Mouse (Mus musculus) brain, embryonic 14.5 days (tissue): Measurements from ENCODE around the gene H2-Q2.
"Not testable (repeated sequence)": the region's sequence is repeated elsewhere in the genome, so short reads cannot be mapped to it uniquely, and the experiment has no call there.

Experiments used
- CTCF ChIP-seq: fragments of 200-500 bp; IDR thresholded peaks from 2 replicates; pipeline ENCODE4 v1.5.1; 2012; ENCODE audit warnings: inconsistent platforms, mild to moderate bottlenecking, moderate library complexity, borderline replicate concordance; ENCODE audit not compliant: insufficient read depth, insufficient read length; ENCODE audit errors: extremely low read depth
- POLR2A ChIP-seq: fragments of 200-500 bp; IDR thresholded peaks from 2 replicates; pipeline ENCODE4 v1.6.1; 2012; ENCODE audit warnings: mild to moderate bottlenecking, inconsistent platforms, borderline replicate concordance; ENCODE audit not compliant: poor library complexity, insufficient read depth, insufficient read length, severe bottlenecking; ENCODE audit errors: extremely low read depth

DNA sequence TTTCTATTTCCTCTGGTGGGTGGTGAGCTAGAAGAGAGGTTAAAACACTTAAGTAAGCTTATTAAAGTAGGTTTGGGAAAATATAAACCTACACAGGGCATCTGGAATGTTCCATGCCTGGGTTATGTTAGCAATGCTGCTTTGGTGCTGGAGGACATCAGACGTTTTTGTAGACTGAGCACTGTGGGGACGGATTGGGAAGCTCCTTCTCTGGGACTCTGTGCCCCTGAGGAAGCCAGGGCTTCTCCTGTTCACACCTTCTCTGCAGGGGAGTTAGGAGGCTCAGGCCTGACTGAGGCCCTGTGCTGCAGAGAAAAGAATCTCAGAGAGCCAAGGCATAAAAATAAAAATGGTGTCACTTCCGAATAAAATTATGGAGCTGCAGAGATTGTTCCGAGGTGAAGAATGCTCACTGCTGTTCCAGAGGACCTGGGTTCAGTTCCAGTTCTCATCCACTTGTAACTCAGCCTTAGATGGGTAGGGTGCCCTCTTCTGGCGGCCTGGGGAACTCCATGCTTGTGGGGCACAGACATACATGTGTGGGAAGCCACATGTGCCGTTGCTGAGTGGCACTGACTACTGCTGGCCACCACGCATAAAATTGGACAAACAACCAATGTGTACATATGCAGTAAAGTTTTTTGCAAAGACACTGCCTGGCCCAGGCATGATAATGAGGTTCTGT lies 41.6 kb upstream of the H2-Q2 start:
- not testable (repeated sequence) for TF ChIP-seq CTCF, POLR2A
